12 mouse cellular contexts compared by ENCODE assay signal in genomic region chr2:6923738-6924474, GRCm38 (mm10).
A peak's percentile ranks its signal among the peaks of the same experiment; 100 is the strongest.
DNase-seq lines count a peak whose midpoint lies in the region; ATAC-seq lines count a peak whose summit lies in the region.
"Had no signal": no experiment of that assay in that cellular context is flagged by ENCODE, and none has a peak within 500 bp of the region (broad histone marks: within the 10 kb centered on the region; RNA-seq: fewer than 3 reads in every experiment).

No protein-coding gene starts in this region.

- intact Hi-C loops in left cerebral cortex, postnatal 4 days (cut with DNase I), result no loop called here

- peak; percentile 46; the same call in 1 of the 2 replicates for ATAC-seq in cerebellum, adult (ENCODE audit: insufficient number of reproducible peaks, low FRiP score, low TSS enrichment)
- ATAC-seq: forebrain, embryonic 13.5 days had no signal

- no peak for DNase-seq in cerebellum, postnatal 4 days (ENCODE audit: low spot score in 2 of 2)
- peak; percentile 10 for DNase-seq in left cerebral cortex, postnatal 4 days
- no peak for DNase-seq in left cerebral cortex, adult 11 months (ENCODE audit: low spot score)
- peak; percentile 32 for DNase-seq in embryo, embryonic 11.5 days (ENCODE audit: low read depth, low spot score)
- peak; percentile 10 to 17 for DNase-seq in kidney, postnatal 4 days
- no peak for DNase-seq in gastrocnemius, adult 18-20 months (ENCODE audit: low spot score)
- DNase-seq in adrenal gland, postnatal 10 days, result no peak
- DNase-seq: gastrocnemius, postnatal 25 days; layer of hippocampus, adult 9-11 months; thymus, postnatal 4 days had no signal

Comparison
In these comparisons a context has a peak if more than half of its experiments do, and no peak if none do; other contexts are left out.
1. DNase-seq: peak in left cerebral cortex, postnatal 4 days (single experiment), embryo, embryonic 11.5 days (single experiment) and kidney, postnatal 4 days (2 of 2); none in cerebellum, postnatal 4 days (0 of 2), left cerebral cortex, adult 11 months (single experiment), gastrocnemius, adult 18-20 months (single experiment) and adrenal gland, postnatal 10 days (single experiment).